Comparison of ENCODE assay signal across 12 mouse cellular contexts in genomic region chr10:93041850-93042249, GRCm38 (mm10). TPM values are rescaled to one million over a fixed set of nuclear protein-coding genes. Genes with fewer than 3 reads are reported as not detected.
"Had no signal": no experiment of that assay in that cellular context is flagged by ENCODE, and none has a peak within 500 bp of the region (broad histone marks: within the 10 kb centered on the region; RNA-seq: fewer than 3 reads in every experiment).

No protein-coding gene starts in this region.

- H3K9ac ChIP-seq: liver, embryonic 15.5 days had no signal

- H3K9me3 ChIP-seq: limb, embryonic 10.5 days; liver, embryonic 15.5 days; midbrain, embryonic 10.5 days had no signal

- H3K4me2 ChIP-seq: liver, embryonic 11.5 days; liver, embryonic 15.5 days had no signal

- H3K4me3 ChIP-seq: limb, embryonic 10.5 days; liver, embryonic 15.5 days; midbrain, embryonic 10.5 days had no signal

- DNase-seq: kidney, adult 2 months; lung, adult 2 months; lung, postnatal 36 days; midbrain, embryonic 14.5 days; right cerebral cortex, postnatal 14 days had no signal

- H3K27me3 ChIP-seq: liver, embryonic 15.5 days had no signal

- H3K36me3 ChIP-seq: limb, embryonic 10.5 days; liver, embryonic 15.5 days; midbrain, embryonic 10.5 days had no signal

- H3K4me1 ChIP-seq: limb, embryonic 10.5 days; liver, embryonic 15.5 days; midbrain, embryonic 10.5 days had no signal

- H3K27ac ChIP-seq: limb, embryonic 10.5 days; liver, embryonic 15.5 days; midbrain, embryonic 10.5 days; stomach, postnatal 0 days had no signal

- ATAC-seq: intestine, embryonic 16.5 days; lung, postnatal 0 days had no signal

RNA-seq across cellular contexts. Expression of gene Cfap54, which starts 39.6 kb away (rescaled TPM):
- polyA plus RNA-seq: stomach, postnatal 0 days had no signal
